Mouse (Mus musculus) thymus, adult 2 months (tissue): ENCODE results near the gene March5.

ENCODE experiments used
- CTCF ChIP-seq: fragments of 200-500 bp; IDR thresholded peaks from 2 replicates; pipeline ENCODE4 v1.5.1; 2012; ENCODE audit warnings: mild to moderate bottlenecking, control low read depth, low read length, moderate library complexity, borderline replicate concordance; ENCODE audit not compliant: control insufficient read depth, poor library complexity, insufficient read depth; ENCODE audit errors: extremely low read depth
- POLR2A ChIP-seq: fragments of 200-500 bp; IDR thresholded peaks from 2 replicates; pipeline ENCODE4 v1.6.1; 2012; ENCODE audit warnings: mild to moderate bottlenecking, low read length, control low read depth, moderate library complexity; ENCODE audit not compliant: control insufficient read depth, poor library complexity, insufficient read depth; ENCODE audit errors: extremely low read depth

GRCm38 (mm10) chr19:37172566-37173130, 34.7 kb upstream of the March5 start:
- TF ChIP-seq CTCF (no peak), POLR2A (no peak)
